Mouse (Mus musculus) lung, adult 2 months (tissue): ENCODE results near the gene Jund. TPM values are rescaled to one million over a fixed set of nuclear protein-coding genes. Genes with fewer than 3 reads are reported as not detected.

Experiments
- DNase-seq: peaks from one replicate; pipeline ENCODE4 v3.0.0; 2022
- H3K4me1 ChIP-seq: fragments of 200-500 bp; 2 replicates; pipeline ENCODE4 v1.6.1; 2011; ENCODE audit warnings: low read length; ENCODE audit not compliant: control insufficient read depth, insufficient read depth
- H3K4me3 ChIP-seq: fragments of 200-500 bp; replicated peaks from 2 replicates; pipeline ENCODE3; 2011; ENCODE audit warnings: low read depth, mild to moderate bottlenecking, control low read depth, low read length; ENCODE audit errors: extremely low read depth
- CTCF ChIP-seq: fragments of 200-500 bp; IDR thresholded peaks from 2 replicates; pipeline ENCODE4 v1.5.1; 2011; ENCODE audit warnings: mild to moderate bottlenecking, low read length, control low read depth; ENCODE audit not compliant: insufficient read depth
- POLR2A ChIP-seq: fragments of 200-500 bp; IDR thresholded peaks from 2 replicates; pipeline ENCODE4 v1.6.1; 2011; ENCODE audit warnings: low read depth, mild to moderate bottlenecking, control low read depth, low read length, borderline replicate concordance; ENCODE audit errors: extremely low read depth
- WGBS: fragments of 180-500 bp; shearing (Covaris S2); methylation state at CpG from one replicate; pipeline ENCODE4 v1.1.7; 2018; 5-methylcytosine and 5-hydroxymethylcytosine counted together
- polyA plus RNA-seq: library from polyadenylated mRNA; depleted of rRNA; stranded (reverse); fragments of >200 nt; gene quantifications from 2 replicates; pipeline ENCODE4 v1.2.3, GENCODE M21; 2012; rRNA removed

Gene Jund
- polyA plus RNA-seq = 378 and 717 TPM in 2 replicates

- TF ChIP-seq POLR2A (peak; percentile 97), CTCF (no peak)
- Histone ChIP-seq H3K4me3 (peak within 1 kb of the TSS; percentile 90), H3K4me1 (peaks cover 16% of the 10 kb centered on the region)
- under 1% methylated on average over 68 of the region's 69 CpGs for WGBS
- peak; percentile 100 for DNase-seq
These were observed at the start of gene Jund for GRCm38 (mm10) chr8:70698310-70699109. Jund (plus strand) TSS chr8:70698949.

GRCm38 (mm10) chr8:70649324-70649723 lies 49.4 kb upstream of the Jund start:
- peaks cover 13% of the 10 kb centered on the region; the same call in 1 of the 2 replicates for H3K4me1 ChIP-seq
- no peak overlapping the region for H3K4me3 ChIP-seq
- peak; percentile 70 for DNase-seq
- TF ChIP-seq POLR2A = no peak
- no peak for TF ChIP-seq CTCF
- 19% methylated on average over 4 of the region's 4 CpGs for WGBS

- TF ChIP-seq CTCF (no peak), POLR2A (no peak)
- DNase-seq = no peak
- WGBS = 97% methylated on average over 17 of the region's 17 CpGs
- no peak overlapping the region for H3K4me3 ChIP-seq
- peaks cover 12% of the 10 kb centered on the region; the same call in 1 of the 2 replicates for H3K4me1 ChIP-seq
These were observed 48.4 kb upstream of the Jund start for GRCm38 (mm10) chr8:70650351-70650750.

GRCm38 (mm10) chr8:70653226-70653625 lies 45.5 kb upstream of the Jund start:
- Histone ChIP-seq H3K4me3 (no peak overlapping the region), H3K4me1 (peaks cover 8% of the 10 kb centered on the region; the same call in 1 of the 2 replicates)
- WGBS = 36% methylated on average over 2 of the region's 2 CpGs
- no peak for TF ChIP-seq POLR2A
- TF ChIP-seq CTCF = peak; percentile 95
- peak; percentile 64 for DNase-seq

- WGBS = 25% methylated on average over 1 of the region's 1 CpGs
These were observed 44.6 kb upstream of the Jund start for GRCm38 (mm10) chr8:70654121-70654520.

GRCm38 (mm10) chr8:70655469-70655868 lies 43.3 kb upstream of the Jund start:
- WGBS = 80% methylated on average over 2 of the region's 2 CpGs
- DNase-seq = no peak
- Histone ChIP-seq H3K4me1 (peaks cover 7% of the 10 kb centered on the region), H3K4me3 (no peak overlapping the region)
- TF ChIP-seq POLR2A (no peak), CTCF (no peak)

More at GRCm38 (mm10) chr8:70654121-70654520, 44.6 kb upstream of the Jund start:
- Histone ChIP-seq H3K4me1 (peaks cover 8% of the 10 kb centered on the region), H3K4me3 (no peak overlapping the region)
- TF ChIP-seq CTCF = no peak
- TF ChIP-seq POLR2A = no peak
- DNase-seq = no peak

GRCm38 (mm10) chr8:70656193-70656790 lies 42.5 kb upstream of the Jund start:
- peaks cover 7% of the 10 kb centered on the region for H3K4me1 ChIP-seq
- DNase-seq = no peak
- no peak overlapping the region for H3K4me3 ChIP-seq
- TF ChIP-seq CTCF (no peak), POLR2A (no peak)
- WGBS = 80% methylated on average over 13 of the region's 13 CpGs

- 88% methylated on average over 3 of the region's 3 CpGs for WGBS
- DNase-seq = no peak
- Histone ChIP-seq H3K4me3 (no peak overlapping the region), H3K4me1 (peaks cover 7% of the 10 kb centered on the region)
- TF ChIP-seq CTCF (no peak), POLR2A (no peak)
These were observed 41.5 kb upstream of the Jund start for GRCm38 (mm10) chr8:70657214-70657613.

GRCm38 (mm10) chr8:70657739-70658138 lies 41.0 kb upstream of the Jund start:
- TF ChIP-seq CTCF (no peak), POLR2A (no peak)
- Histone ChIP-seq H3K4me3 (no peak overlapping the region), H3K4me1 (peaks cover 7% of the 10 kb centered on the region)
- WGBS = 84% methylated on average over 2 of the region's 2 CpGs
- DNase-seq = no peak
